Mouse (Mus musculus) cortical plate, adult 2 months (tissue): ENCODE results near the gene Aaed1.

Experiments used
- CTCF ChIP-seq: fragments of 200-500 bp; IDR thresholded peaks from 2 replicates; pipeline ENCODE4 v1.5.1; 2011; ENCODE audit warnings: mild to moderate bottlenecking, control low read depth, low read length; ENCODE audit not compliant: insufficient read depth; ENCODE audit errors: extremely low read depth
- POLR2A ChIP-seq: fragments of 200-500 bp; IDR thresholded peaks from 2 replicates; pipeline ENCODE4 v1.6.1; 2011; ENCODE audit warnings: mild to moderate bottlenecking, low read length, control low read depth; ENCODE audit not compliant: insufficient read depth; ENCODE audit errors: extremely low read depth

GRCm38 (mm10) chr13:64248161-64248774, 64.2 kb downstream of the Aaed1 start:
- TF ChIP-seq CTCF, result no peak
- no peak for TF ChIP-seq POLR2A
